ENCODE assay signal across 25 mouse cellular contexts in the genomic region with DNA sequence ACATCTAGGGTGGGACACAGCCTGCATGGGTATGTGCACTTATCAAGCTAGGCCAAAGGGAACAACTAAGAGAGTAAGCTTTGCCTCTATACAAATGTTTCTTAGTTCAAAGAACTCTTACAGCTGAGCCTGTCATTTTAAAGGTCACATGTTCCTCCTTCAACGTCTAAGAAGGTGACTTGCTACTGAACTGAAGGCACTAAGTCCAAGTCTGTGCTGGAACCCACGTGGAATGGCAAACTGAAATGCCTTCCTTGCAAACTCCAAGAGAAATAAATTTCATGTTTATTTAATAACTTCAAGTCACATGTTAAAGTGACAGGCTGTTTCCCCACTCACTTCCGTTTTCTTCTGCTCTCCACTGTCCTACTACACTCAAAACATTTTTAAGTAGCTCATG. TPM values are rescaled to one million over a fixed set of nuclear protein-coding genes. Genes with fewer than 3 reads are reported as not detected.
"Had no signal": no experiment of that assay in that cellular context is flagged by ENCODE, and none has a peak within 500 bp of the region (broad histone marks: within the 10 kb centered on the region; RNA-seq: fewer than 3 reads in every experiment).

No protein-coding gene starts in this region.

- H3K4me3 ChIP-seq: gastrocnemius, adult 2 months; heart, embryonic 10.5 days; heart, embryonic 12.5 days; hindbrain, embryonic 10.5 days; hindbrain, embryonic 12.5 days; intestine, embryonic 15.5 days; kidney, embryonic 15.5 days; layer of hippocampus, adult 2 months; left cerebral cortex, adult 2 months; limb, embryonic 10.5 days; limb, embryonic 12.5 days; liver, embryonic 13.5 days; liver, embryonic 15.5 days had no signal

- ATAC-seq: hindbrain, embryonic 16.5 days; intestine, embryonic 15.5 days; intestine, postnatal 0 days had no signal

- H3K27me3 ChIP-seq: hindbrain, embryonic 12.5 days; intestine, embryonic 15.5 days; kidney, embryonic 15.5 days; limb, embryonic 12.5 days; liver, embryonic 13.5 days; liver, embryonic 15.5 days had no signal

- H3K9ac ChIP-seq: heart, embryonic 12.5 days; hindbrain, embryonic 12.5 days; hindbrain, embryonic 14.5 days; intestine, embryonic 15.5 days; kidney, embryonic 15.5 days; limb, embryonic 12.5 days; liver, embryonic 13.5 days; liver, embryonic 15.5 days had no signal

- DNase-seq: gastrocnemius, adult 2 months; gastrocnemius, postnatal 10 days; heart, adult 18-20 months; heart, postnatal 4 days; liver; liver, embryonic 13.5 days had no signal

- H3K9me3 ChIP-seq: heart, embryonic 10.5 days; heart, embryonic 12.5 days; hindbrain, embryonic 10.5 days; hindbrain, embryonic 12.5 days; intestine, embryonic 15.5 days; kidney, embryonic 15.5 days; limb, embryonic 10.5 days; limb, embryonic 12.5 days; liver, embryonic 13.5 days; liver, embryonic 15.5 days had no signal

- H3K27ac ChIP-seq: gastrocnemius, adult 2 months; heart, embryonic 10.5 days; hindbrain, embryonic 10.5 days; hindbrain, embryonic 12.5 days; hindbrain, embryonic 14.5 days; intestine, embryonic 15.5 days; kidney, embryonic 15.5 days; layer of hippocampus, adult 2 months; left cerebral cortex, adult 2 months; limb, embryonic 10.5 days; limb, embryonic 12.5 days; liver, embryonic 13.5 days; liver, embryonic 15.5 days had no signal

- H3K4me1 ChIP-seq: heart, embryonic 10.5 days; heart, embryonic 12.5 days; hindbrain, embryonic 10.5 days; hindbrain, embryonic 12.5 days; intestine, embryonic 15.5 days; limb, embryonic 10.5 days; limb, embryonic 12.5 days; liver, embryonic 13.5 days; liver, embryonic 15.5 days had no signal

- H3K36me3 ChIP-seq: heart, embryonic 10.5 days; heart, embryonic 12.5 days; hindbrain, embryonic 10.5 days; hindbrain, embryonic 12.5 days; intestine, embryonic 15.5 days; kidney, embryonic 15.5 days; limb, embryonic 10.5 days; limb, embryonic 12.5 days; liver, embryonic 13.5 days; liver, embryonic 15.5 days had no signal

RNA-seq across cellular contexts. Expression of a gene that starts 10.5 kb away (rescaled TPM):
- total RNA-seq: granulocyte monocyte progenitor cell, adult 5-6 weeks had no signal
- polyA plus RNA-seq: liver, embryonic 13.5 days had no signal

RNA-seq across cellular contexts. Expression of a gene that starts 18.4 kb away (rescaled TPM):
- total RNA-seq: granulocyte monocyte progenitor cell, adult 5-6 weeks; layer of hippocampus, postnatal 10 days; left cerebral cortex, adult 2 months had no signal
- polyA plus RNA-seq: heart, embryonic 10.5 days; heart, embryonic 12.5 days; heart, embryonic 16.5 days; hindbrain, embryonic 10.5 days; hindbrain, embryonic 12.5 days; hindbrain, embryonic 14.5 days; hindbrain, embryonic 16.5 days; inflammation-experienced regulatory T-cells, adult 6 months; intestine, embryonic 15.5 days; intestine, postnatal 0 days; kidney, embryonic 15.5 days; liver, embryonic 11.5 days; liver, embryonic 13.5 days; liver, embryonic 15.5 days had no signal
